Mouse (Mus musculus) common myeloid progenitor, adult 5-6 weeks (primary cell): ENCODE results near the gene Ugdh. TPM values are rescaled to one million over a fixed set of nuclear protein-coding genes. Genes with fewer than 3 reads are reported as not detected.
A peak's percentile ranks its signal among the peaks of the same experiment; 100 is the strongest.
"Not testable (repeated sequence)": the region's sequence is repeated elsewhere in the genome, so short reads cannot be mapped to it uniquely, and the experiment has no call there.

Experiments used
- ATAC-seq: replicated peaks from 2 replicates; pipeline ENCODE4 v1.8.0; 2016; ENCODE audit warnings: low read depth, mild to moderate bottlenecking, moderate TSS enrichment, inconsistent platforms; ENCODE audit not compliant: poor library complexity, severe bottlenecking
- total RNA-seq: library from RNA; stranded (forward); fragments of 200-1000, 187-1606 nt; gene quantifications from 2 replicates; pipeline ENCODE4 v1.2.3, GENCODE M21; 2017

Gene Ugdh
- total RNA-seq: 36.8 and 41.7 TPM in 2 replicates

DNA sequence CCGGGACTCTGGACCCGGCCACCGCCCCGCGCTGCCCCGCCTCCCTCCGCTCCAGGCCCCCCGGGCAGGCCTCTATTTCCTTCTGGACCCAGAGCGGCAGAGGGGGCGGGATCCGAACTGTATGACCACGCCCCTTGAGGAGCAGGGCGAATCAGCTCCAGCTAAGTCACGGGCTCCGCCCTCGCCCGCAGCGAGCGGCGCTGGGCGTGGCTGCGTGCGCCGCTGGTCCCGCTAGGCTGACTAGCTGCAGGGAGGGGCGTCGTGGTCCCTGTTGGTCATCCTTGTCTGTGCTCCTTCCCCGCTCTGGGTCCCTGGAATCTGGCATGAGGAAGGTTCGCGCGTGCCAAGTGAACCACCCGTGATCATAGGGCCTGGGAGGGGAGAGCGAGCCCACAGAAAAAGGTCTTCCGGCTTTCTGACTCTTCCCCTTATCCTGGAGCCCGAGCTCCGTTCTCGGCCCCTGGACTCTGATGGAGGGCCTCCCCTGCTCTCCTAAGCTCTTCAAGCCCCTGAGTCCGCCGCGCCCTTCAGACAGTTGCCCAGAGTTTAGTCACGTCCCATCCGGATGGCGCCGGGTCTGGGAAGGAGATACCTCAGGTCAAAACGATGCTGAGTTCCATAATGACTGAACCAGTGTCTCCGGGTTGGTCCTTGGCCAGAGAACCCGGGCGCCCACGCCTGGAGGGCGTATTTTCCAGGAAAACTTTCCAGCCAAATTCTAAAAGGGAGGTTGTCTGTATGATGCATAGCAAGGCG is at the start of gene Ugdh:
Gene Ugdh, minus strand, starts transcription at position 144 of the 756 bp plus-strand sequence.
- ATAC-seq: peak; percentile 95

DNA sequence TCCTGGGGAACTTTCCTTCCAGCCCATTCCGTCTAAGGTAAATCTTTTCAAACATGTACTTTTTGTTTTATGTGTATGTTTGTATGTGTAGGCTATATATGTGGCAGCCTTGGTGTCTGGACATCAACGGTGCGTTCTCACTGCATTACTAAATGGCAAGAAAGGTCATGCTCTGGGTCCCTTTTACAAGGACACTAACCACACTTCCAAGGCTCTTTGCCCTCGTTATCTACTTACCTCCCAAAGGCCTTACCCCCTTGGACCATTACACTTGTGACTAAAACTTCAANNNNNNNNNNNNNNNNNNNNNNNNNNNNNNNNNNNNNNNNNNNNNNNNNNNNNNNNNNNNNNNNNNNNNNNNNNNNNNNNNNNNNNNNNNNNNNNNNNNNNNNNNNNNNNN is 47.2 kb upstream of the Ugdh start:
- ATAC-seq: no peak

DNA sequence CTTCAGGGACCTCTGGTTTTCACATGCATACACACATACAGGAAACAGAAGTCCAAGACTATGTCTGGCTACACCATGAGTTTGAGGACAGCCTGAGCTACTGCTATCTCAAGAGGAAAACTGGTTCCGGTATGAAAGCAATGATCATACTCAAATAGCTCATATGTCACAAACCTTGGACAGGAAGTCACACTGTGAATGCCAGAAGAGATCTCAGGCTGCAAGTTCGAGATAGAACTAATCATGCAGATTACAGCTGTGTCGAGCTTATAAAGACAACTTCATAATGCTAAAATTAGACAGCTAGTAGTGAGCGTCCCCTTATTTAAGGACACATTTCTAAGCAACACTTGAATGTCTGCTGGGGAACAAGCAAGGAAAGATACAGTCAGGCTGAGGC is 44.8 kb upstream of the Ugdh start:
- ATAC-seq: peak; percentile 70

DNA sequence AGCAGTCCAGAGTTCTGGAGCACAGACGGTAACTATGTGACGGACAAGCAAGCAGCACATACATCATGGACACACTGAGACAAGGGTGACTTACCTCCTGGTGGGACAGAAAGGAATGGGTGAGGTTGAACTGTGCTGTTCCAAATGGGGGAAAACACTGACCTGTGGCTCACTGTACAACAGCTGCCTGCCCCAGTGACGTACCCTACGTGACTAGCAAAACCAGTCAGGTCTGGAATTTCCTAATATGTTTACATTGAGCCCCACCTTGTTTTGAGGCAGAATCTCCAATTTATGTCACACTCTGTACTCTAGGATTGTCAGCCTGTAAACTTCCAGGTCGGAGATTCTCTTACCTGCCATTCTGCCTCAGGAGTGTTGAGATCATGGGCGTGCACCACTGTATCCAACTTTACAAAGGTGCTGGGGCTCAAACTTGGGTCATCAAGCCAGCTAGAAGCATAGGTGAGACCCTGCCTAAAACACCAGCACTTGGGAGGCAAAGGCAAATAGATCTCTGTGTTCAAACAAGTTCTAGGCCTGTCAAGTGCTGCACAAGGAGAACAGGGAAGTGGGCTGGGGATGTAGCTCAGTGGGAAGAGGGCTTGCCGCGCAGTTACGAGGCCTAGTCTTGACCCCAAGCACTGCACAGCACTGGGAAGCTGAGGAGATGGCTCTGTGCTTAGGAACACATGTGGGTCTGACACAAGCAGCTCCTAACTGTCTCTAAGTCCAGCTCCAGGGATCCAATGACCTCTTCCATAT is 44.1 kb upstream of the Ugdh start:
- no peak; the same call in 1 of the 2 replicates for ATAC-seq

DNA sequence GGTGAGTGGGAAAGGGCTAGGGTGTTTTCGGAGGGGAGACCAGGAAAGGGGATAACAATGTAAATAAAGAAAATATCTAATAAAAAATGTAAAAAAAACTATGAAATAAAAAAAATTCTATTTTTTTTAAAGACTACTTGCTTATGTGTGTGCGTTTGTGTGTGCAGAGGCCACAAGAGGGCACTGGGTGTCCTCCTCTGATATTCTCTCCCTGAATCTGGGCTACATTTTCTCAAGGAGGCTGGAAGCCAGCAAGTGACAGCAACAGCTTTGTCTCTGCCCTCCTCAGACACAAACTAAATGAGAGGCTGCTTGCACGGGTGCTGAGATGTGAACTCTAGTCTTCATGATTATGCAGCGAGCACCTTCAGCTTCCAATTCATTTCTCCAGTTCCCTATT is 42.5 kb upstream of the Ugdh start:
- 0 out of 2 replicates have a peak, but pooled peaks have one; percentile 26 for ATAC-seq

DNA sequence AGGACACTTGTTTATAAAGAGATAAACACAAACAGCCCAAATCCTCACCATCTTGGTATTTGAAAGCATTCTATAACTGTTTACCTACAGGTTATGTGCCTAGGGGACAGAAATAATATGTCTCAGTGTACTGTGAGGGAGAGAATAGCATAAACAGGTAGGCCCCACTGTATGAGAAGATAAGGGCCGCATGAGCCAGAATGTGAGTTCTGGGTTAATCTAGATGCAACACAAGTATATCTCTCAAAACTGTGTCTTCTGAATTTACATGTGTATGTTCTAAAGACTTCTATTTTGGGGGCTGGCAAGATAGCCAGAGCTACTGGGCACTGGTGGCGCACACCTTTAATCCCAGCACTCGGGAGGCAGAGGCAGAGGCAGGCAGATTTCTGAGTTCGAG is 41.0 kb upstream of the Ugdh start:
- ATAC-seq: not testable (repeated sequence)

DNA sequence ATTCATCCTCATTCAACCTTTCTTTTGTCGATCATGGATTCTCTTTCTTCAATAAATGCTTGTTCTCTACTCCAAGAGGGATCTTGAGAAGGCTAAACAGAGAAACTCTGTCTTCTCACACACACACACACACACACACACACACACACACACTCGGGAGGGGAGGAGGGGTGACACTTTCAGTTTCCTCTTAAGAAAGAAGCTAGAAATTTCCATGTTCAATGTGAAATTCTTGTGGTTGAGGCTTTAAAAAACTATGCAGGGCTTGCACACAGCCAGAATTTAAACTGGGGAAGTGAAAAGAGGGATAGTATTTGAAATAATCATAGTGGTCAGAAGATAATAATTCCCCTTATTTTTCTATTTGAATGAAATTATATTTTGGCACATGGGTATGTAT is 40.1 kb upstream of the Ugdh start:
- ATAC-seq: peak; percentile 31

DNA sequence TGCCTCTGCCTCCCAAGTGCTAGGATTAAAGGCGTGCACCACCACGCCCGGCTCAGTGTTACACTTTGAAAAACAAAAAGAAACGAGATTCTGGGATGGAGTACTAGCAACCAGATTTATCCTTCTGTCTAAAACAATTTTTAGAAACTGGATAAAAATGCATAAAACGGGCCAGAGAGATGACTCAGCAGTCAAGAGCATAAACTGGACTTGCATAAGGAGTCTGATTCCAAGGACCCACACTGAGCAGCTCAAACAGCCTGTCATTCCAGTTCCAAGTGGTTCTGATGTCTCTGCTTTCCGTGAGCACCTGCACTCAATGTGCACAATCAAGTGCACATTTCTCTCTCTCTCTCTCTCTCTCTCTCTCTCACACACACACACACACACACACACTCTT is 34.0 kb upstream of the Ugdh start:
- no peak for ATAC-seq

DNA sequence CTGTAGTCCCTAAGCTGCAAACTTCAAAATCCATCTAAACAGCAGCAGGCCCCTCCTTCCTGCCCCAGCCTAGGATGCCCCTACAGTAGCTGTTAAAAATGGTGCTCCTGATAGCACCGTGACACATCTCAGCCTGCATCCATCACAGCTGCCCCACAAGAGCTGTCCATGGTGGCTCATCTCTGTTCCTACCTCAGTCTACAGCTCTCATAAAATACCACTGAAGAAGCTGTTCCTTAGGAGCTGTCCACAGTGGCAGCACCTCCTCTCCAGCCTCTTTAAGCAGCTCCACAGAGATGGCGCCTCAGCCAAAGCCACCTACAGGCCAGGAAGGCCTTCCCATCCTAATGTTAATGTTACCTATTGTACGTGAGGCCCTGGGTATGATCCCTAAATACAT is 31.2 kb upstream of the Ugdh start:
- no peak for ATAC-seq

DNA sequence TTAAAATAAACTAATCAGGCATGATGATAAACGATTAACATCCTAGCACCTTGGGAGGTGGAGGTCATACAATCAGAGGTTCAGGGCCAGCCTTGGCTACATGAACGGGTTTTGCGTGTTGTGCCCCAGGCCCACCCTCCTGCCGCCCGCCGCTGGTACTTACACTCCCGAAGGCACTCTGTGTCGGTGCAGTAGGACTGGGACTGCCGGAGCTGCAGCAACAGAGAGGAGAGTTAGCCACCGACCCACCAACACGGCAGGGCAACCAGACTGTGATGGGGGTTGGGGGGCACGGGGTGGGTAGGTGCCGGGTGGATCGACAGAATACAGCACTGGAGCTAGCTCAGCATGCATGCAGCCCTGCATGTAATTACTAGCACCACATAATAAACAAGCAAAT is 24.6 kb upstream of the Ugdh start:
- no peak for ATAC-seq

DNA sequence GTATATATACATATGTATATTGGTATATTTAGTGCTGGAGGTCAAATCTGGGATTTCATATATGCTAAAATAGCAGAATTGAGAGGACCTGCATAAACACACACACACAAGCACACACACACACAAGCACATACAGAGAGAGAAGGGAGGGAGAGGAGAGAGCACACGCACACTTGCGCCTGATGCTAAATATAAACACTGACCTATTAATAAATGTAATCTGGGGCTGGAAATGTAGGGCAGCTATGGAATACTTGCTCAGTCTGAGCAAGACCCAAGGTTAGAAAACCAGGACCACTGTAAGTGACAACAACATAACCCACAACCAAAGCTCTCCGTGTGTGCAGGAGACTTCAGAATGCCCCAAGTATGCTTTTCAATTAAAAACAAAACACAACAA is 23.7 kb upstream of the Ugdh start:
- ATAC-seq: no peak

DNA sequence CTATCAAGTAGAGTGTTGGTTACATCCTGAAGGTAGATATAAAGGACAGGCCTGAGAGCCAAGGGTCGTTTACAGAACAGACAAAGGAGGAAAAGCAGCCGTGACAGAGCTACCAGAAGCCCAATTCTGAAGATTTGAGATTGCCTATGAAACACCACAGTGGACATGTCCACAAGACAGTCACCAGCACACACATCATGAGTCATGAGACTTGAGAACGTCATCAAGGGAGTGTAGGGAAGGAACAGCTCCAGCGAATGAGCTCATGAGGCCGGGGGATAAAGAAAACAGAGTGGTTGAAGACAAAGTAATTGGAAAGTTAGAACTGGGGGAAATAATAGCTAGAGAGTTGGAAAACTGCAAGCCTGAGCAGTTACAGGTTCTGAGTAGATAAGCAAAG is 22.1 kb upstream of the Ugdh start:
- ATAC-seq: no peak

DNA sequence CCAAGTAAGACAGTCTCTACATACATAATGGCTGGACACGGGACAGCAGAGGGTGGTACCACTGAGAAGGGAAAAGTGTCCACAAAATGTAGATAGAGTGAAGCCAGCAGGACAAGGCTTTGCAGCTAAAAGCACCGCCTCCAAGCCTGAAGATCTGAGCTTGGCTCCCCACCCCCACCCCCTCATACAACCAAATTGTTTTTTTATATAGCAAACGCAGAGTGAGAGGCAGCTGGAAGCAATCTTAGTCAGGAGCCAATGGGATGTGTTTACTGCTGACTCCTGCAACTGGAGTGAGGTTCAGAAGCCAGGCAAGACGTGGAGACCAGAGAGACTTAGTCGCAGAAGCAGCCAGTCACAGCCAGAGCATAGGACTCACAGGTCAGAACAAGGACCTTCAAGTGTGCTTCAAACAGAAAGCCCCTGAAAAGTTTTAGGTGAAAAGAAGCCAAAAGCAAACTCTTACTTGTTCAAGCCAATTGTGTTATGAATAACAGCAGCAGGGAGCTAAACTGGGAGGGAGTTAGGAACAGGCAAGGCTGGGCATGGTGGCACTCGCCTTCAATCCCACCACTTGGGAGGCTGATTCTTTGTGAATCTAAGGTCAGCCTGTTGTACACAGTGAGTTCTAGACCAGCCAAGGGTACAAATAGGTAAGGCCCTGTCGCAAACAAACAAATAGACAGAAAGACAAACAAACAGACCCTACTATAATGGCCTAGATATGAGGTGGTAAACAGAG is 21.5 kb upstream of the Ugdh start:
- no peak for ATAC-seq

DNA sequence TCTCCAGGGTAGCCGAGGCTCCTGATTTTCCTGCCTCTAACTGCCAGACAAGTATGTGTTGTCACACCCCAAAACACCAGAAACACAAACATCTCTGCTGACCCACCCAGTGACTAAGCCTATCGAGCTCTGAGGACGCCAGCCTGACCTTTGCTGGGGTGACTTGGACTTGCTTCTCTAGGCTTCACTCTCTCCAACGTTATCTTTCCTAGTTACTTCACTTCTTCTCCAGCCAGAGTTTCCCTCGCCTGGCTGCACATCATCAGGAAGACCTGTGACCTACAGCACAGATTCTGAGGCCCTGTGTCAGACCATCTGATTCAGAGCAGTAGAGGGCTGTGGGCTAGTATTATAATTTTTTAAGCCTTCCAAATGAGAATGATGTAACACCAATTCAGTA is 19.0 kb upstream of the Ugdh start:
- no peak for ATAC-seq

DNA sequence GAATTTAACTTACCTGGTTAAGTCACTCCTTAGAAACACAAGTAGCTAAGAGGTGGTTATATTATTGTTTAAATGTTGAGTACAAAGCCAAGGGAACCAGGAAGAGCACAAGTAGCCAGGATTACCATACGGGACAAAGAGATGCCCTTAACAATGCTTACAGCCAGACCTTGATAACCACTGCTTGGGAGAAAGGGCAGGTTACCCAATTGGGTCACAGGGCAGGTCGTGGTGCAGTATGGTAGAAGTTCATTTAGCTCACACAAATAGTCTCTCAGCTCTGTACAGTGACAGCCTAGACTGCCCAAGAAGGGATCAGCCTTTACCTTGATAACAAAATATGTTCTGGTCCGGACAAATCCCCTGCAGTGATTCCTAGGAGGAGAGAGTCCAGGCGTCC is 13.2 kb upstream of the Ugdh start:
- no peak for ATAC-seq

DNA sequence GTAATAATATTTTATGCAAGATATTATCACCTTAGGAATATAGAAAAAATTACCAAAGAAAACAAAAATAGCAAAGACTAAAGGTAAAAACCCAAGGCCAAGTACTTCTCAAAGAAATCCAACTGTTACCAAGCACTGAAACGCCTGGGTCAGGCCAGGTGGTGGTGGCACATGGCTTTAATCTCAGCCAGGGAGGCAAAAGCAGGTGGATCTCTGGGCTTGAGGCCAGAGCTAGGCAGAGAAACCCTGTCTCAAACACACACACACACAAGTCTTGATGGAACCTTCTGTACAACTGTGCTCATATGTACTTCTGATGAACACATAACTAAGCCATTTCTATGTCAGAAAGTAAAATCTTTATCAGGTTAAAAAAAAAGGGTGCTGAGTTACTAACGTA is 12.1 kb upstream of the Ugdh start:
- ATAC-seq: no peak

DNA sequence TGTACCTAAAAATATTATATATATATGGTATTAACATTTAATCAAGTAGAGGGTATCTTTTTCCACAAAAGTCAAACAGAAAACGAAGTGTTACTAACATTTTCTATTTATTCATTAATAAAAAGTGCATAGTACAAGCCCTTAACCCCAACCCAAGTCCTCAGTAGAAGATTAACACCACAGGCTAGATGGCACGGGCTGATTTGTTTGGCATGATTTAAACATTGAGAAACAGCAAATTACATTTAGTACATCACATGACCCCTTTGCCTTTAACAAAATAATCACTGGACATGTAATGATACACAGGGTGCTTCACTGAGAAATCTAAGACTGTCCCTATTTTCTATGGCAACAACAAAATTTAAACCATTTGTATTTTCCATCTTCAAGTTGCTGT is 11.0 kb upstream of the Ugdh start:
- ATAC-seq: no peak

DNA sequence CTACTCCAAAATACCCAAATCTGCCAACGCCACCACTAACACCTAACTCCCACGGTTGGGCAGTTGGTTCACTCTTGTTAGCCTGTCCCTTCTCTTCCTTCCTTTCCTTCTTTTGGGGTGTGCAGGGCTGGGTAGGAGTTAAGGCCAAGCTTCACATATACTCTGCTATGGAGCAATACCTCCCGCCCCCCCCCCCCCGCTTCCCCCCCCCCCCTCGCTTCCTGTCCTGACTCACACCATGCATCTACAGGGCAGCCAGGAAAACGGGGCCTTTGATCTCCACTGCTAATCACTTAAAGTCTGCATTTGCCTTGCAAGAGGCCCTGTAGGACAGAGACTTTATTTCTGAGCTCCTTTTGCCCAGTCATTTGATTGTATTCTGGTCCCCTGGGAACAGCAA is 9.2 kb upstream of the Ugdh start:
- 0 out of 2 replicates have a peak, but pooled peaks have one; percentile 18 for ATAC-seq

DNA sequence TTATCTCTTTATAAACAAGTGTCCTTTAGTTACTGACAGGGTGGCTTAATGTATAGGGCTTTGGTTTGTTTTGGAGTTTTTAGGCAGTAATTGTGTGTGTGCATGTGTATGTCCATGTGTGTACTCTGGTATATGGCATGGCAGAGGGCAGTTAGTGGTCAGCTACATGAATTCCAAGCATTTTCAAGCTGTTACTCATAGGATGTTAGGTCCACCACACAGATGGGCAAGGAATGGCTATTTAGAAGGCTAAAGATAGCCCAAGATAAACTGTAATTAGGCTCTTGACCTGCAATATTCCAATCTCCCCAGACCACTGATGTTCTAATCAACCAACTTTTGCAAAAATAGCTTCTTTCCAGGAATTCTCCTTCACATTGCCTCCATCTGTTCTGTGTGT is 2.3 kb upstream of the Ugdh start:
- no peak for ATAC-seq

DNA sequence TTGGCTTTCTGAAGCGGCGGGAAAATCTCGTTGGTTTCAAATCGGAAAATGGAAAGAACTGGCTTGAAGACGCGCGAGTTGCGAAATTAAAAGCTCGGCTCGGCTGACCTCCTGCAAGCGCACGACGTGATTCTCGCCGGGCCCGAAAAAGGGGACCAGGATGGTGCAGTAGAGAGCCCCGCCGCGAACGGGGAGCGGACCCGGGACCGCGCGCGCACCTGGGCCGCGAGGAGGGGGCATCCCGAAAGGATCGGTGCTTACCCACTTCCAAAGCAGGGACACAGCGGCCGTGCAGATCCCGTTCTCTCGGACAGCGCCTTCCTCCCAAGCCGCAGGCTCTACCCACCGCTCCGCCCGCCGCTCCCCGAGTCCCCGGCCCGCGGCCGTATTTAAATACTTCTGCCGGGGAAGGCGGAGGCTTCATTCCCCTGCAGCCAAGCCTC is 365 bp downstream of the Ugdh start:
- peak; percentile 0; the same call in 1 of the 2 replicates for ATAC-seq
